Mouse (Mus musculus) macrophage (primary cell): ENCODE measurements around the gene Prl2c1. TPM values are rescaled to one million over a fixed set of nuclear protein-coding genes. Genes with fewer than 3 reads are reported as not detected.
"Not testable (repeated sequence)": the region's sequence is repeated elsewhere in the genome, so short reads cannot be mapped to it uniquely, and the experiment has no call there.

Experiments used
- H3K27ac ChIP-seq: fragments of 350-480 bp; formaldehyde crosslinking; 2 replicates; pipeline ENCODE4 v1.9.0; 2021
- H3K36me3 ChIP-seq: fragments of 350-480 bp; formaldehyde crosslinking; 2 replicates; pipeline ENCODE4 v1.9.0; 2021; ENCODE audit errors: inconsistent target
- H3K4me3 ChIP-seq: fragments of 350-480 bp; formaldehyde crosslinking; 2 replicates; pipeline ENCODE4 v1.9.0; 2021; ENCODE audit errors: inconsistent target
- H3K79me2 ChIP-seq: fragments of 350-480 bp; formaldehyde crosslinking; 2 replicates; pipeline ENCODE4 v1.9.0; 2021; ENCODE audit errors: inconsistent target
- WGBS: methylation state at CpG from one replicate; pipeline ENCODE4 v1.1.7; 2026; ENCODE audit warnings: inconsistent platforms; ENCODE audit not compliant: missing documents; 5-methylcytosine and 5-hydroxymethylcytosine counted together
- polyA plus RNA-seq: library from polyadenylated mRNA; stranded (reverse); fragments of 250-400 nt; gene quantifications from 3 replicates; pipeline ENCODE4 v1.2.4, GENCODE M21; 2018; ENCODE audit warnings: inconsistent platforms
- total RNA-seq, 78 experiments: library from RNA; depleted of rRNA; stranded (reverse); fragments of 250-400 nt; gene quantifications; 1 replicate in 9 of 78; 2 replicates in 24 of 78; 3 replicates in 43 of 78; 4 replicates in 2 of 78; pipeline ENCODE4 v1.2.4; 2018; ENCODE audit warnings: inconsistent platforms in 56 of 78

The Prl2c1 gene
- not detected for total RNA-seq (2018; cell fraction: chromatin; rRNA removed)
- total RNA-seq (2018; cell fraction: cytosol; rRNA removed): not detected
- not detected for total RNA-seq (2018; cell fraction: nucleus; rRNA removed)
- polyA plus RNA-seq: not detected in 3 replicates

- Histone ChIP-seq H3K27ac (no peak within 1 kb of the TSS), H3K79me2 (no peaks in the 10 kb centered on the region), H3K36me3 (no peaks in the 10 kb centered on the region), H3K4me3 (no peak within 1 kb of the TSS)
- WGBS: 80% methylated on average over 3 of the region's 3 CpGs
Measured at GRCm38 (mm10) chr13:27849042-27849441, at the start of gene Prl2c1. TSS of gene Prl2c1 (plus strand) at chr13:27849342.

GRCm38 (mm10) chr13:27801354-27801753 lies 47.8 kb upstream of the Prl2c1 start, which contains the start of gene Prl2a1:
TSS of gene Prl2a1 (plus strand) at chr13:27801654.
- no peak within 1 kb of the TSS for H3K4me3 ChIP-seq
- WGBS: 100% methylated on average over 1 of the region's 1 CpGs

GRCm38 (mm10) chr13:27802765-27803164 lies 46.4 kb upstream of the Prl2c1 start:
- Histone ChIP-seq H3K79me2 (no peaks in the 10 kb centered on the region), H3K36me3 (no peaks in the 10 kb centered on the region), H3K27ac (no peak overlapping the region), H3K4me3 (no peak overlapping the region)
- 86% methylated on average over 1 of the region's 1 CpGs for WGBS

More at GRCm38 (mm10) chr13:27801354-27801753, 47.8 kb upstream of the Prl2c1 start, which contains the start of gene Prl2a1:
- no peak within 1 kb of the TSS for H3K27ac ChIP-seq
- no peaks in the 10 kb centered on the region for H3K36me3 ChIP-seq
- H3K79me2 ChIP-seq: no peaks in the 10 kb centered on the region

- H3K4me3 ChIP-seq, H3K27ac ChIP-seq, H3K36me3 ChIP-seq, H3K79me2 ChIP-seq: not testable (repeated sequence)
- WGBS: 66% methylated on average over 2 of the region's 2 CpGs
Measured at GRCm38 (mm10) chr13:27904236-27904635, 55.1 kb downstream of the Prl2c1 start.

Other genes starting within 250 kb of the Prl2c1 start
- gene Prl7b1, start 238.8 kb upstream of the Prl2c1 start, polyA plus RNA-seq: not detected in 3 replicates
- not detected in 3 replicates for gene Prl7a1, start 206.8 kb upstream of the Prl2c1 start, polyA plus RNA-seq
- not detected in 3 replicates for gene Prl7a2, start 181.3 kb upstream of the Prl2c1 start, polyA plus RNA-seq
- not detected in 3 replicates for gene Prl7d1, start 132.6 kb upstream of the Prl2c1 start, polyA plus RNA-seq
- gene Prl7c1, start 68.5 kb upstream of the Prl2c1 start, polyA plus RNA-seq: not detected in 3 replicates
- not detected in 3 replicates for gene Prl2a1, start 47.7 kb upstream of the Prl2c1 start, polyA plus RNA-seq
- not detected in 3 replicates for gene Prl4a1, start 166.9 kb downstream of the Prl2c1 start, polyA plus RNA-seq